Comparison of ENCODE assay signal across 30 mouse cellular contexts in the genomic region with DNA sequence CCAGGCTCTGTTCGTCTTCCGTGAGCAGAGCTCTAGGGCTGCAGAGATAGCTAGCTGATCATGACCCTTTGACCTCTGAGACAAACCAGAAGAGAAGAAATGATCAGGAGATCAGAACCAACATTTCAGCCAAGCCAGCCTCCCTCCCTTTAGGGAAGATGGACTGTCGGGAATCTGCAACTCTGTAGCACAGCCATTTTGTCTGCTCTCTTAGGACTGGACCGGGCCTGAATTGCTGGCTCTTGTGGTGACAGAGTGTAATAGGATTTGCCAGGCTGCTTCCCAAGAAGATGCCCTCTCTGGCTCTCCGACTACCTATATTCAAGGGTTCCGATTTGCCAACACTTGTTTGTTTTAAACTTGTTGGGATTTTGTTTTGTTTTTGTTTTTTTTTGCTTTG. TPM values are rescaled to one million over a fixed set of nuclear protein-coding genes. Genes with fewer than 3 reads are reported as not detected.
DNase-seq lines count a peak whose midpoint lies in the region; ATAC-seq and TF ChIP-seq lines count a peak whose summit lies in the region.
"Had no signal": no experiment of that assay in that cellular context is flagged by ENCODE, and none has a peak within 500 bp of the region (broad histone marks: within the 10 kb centered on the region; RNA-seq: fewer than 3 reads in every experiment).

No protein-coding gene starts in this region.

- no peak overlapping the region for H3K4me2 ChIP-seq in forebrain, embryonic 11.5 days (ENCODE audit: low read depth, low read length, severe bottlenecking)
- H3K4me2 ChIP-seq in forebrain, embryonic 16.5 days (ENCODE audit: low read length): no peak overlapping the region
- no peak overlapping the region for H3K4me2 ChIP-seq in heart, embryonic 13.5 days
- no peak overlapping the region for H3K4me2 ChIP-seq in lung, embryonic 14.5 days
- H3K4me2 ChIP-seq: embryonic facial prominence, embryonic 13.5 days; embryonic facial prominence, embryonic 15.5 days; forebrain, embryonic 13.5 days; forebrain, embryonic 15.5 days had no signal

- H3K36me3 ChIP-seq in forebrain, embryonic 11.5 days (ENCODE audit: control insufficient read depth, insufficient read depth, low read length): no peaks in the 10 kb centered on the region; the same call in 1 of the 2 replicates
- no peaks in the 10 kb centered on the region for H3K36me3 ChIP-seq in forebrain, embryonic 16.5 days (ENCODE audit: control insufficient read depth, insufficient read depth)
- H3K36me3 ChIP-seq in heart, embryonic 13.5 days: peaks cover 27% of the 10 kb centered on the region
- peaks cover 22% of the 10 kb centered on the region for H3K36me3 ChIP-seq in lung, embryonic 14.5 days (ENCODE audit: insufficient read depth)

- intact Hi-C loops in heart, postnatal 14 days (cut with DNase I): no loop called here

- H3K9ac ChIP-seq in forebrain, embryonic 11.5 days (ENCODE audit: low read length): no peak overlapping the region
- H3K9ac ChIP-seq in forebrain, embryonic 16.5 days (replicated peaks; ENCODE audit: low read depth, low read length): no peak overlapping the region
- 0 out of 2 replicates have a peak overlapping the region, but pooled peaks have one; percentile 37 for H3K9ac ChIP-seq in heart, embryonic 13.5 days
- no peak overlapping the region for H3K9ac ChIP-seq in lung, embryonic 14.5 days
- H3K9ac ChIP-seq: embryonic facial prominence, embryonic 13.5 days; embryonic facial prominence, embryonic 15.5 days; forebrain, embryonic 13.5 days; forebrain, embryonic 15.5 days had no signal

- H3K9me3 ChIP-seq in forebrain, embryonic 11.5 days (ENCODE audit: control insufficient read depth, low read length): no peaks in the 10 kb centered on the region
- H3K9me3 ChIP-seq in forebrain, embryonic 16.5 days (ENCODE audit: control insufficient read depth, low read length): no peaks in the 10 kb centered on the region
- no peaks in the 10 kb centered on the region for H3K9me3 ChIP-seq in heart, embryonic 13.5 days
- no peaks in the 10 kb centered on the region for H3K9me3 ChIP-seq in lung, embryonic 14.5 days (ENCODE audit: low read depth, low read length)
- H3K9me3 ChIP-seq: embryonic facial prominence, embryonic 13.5 days; embryonic facial prominence, embryonic 15.5 days; forebrain, embryonic 10.5 days; forebrain, embryonic 13.5 days; forebrain, embryonic 15.5 days had no signal

- no peak overlapping the region for H3K27ac ChIP-seq in forebrain, embryonic 11.5 days (ENCODE audit: low read depth, low read length)
- H3K27ac ChIP-seq in forebrain, embryonic 16.5 days (ENCODE audit: low read length): no peak overlapping the region
- H3K27ac ChIP-seq in heart, embryonic 13.5 days (replicated peaks): 0 out of 2 replicates have a peak overlapping the region, but pooled peaks have one; percentile 6
- no peak overlapping the region for H3K27ac ChIP-seq in lung, embryonic 14.5 days (ENCODE audit: low read depth)
- H3K27ac ChIP-seq: embryonic facial prominence, embryonic 13.5 days; embryonic facial prominence, embryonic 15.5 days; forebrain, embryonic 10.5 days; forebrain, embryonic 13.5 days; forebrain, embryonic 15.5 days had no signal

- no peak overlapping the region for H3K4me3 ChIP-seq in forebrain, embryonic 11.5 days (ENCODE audit: low read depth, low read length)
- H3K4me3 ChIP-seq in forebrain, embryonic 16.5 days (replicated peaks; ENCODE audit: low read length): no peak overlapping the region
- no peak overlapping the region for H3K4me3 ChIP-seq in heart, embryonic 13.5 days
- H3K4me3 ChIP-seq in lung, embryonic 14.5 days (ENCODE audit: low read depth, low read length): no peak overlapping the region
- H3K4me3 ChIP-seq: embryonic facial prominence, embryonic 13.5 days; embryonic facial prominence, embryonic 15.5 days; erythroblast, embryonic 14.5 days; forebrain, embryonic 10.5 days; forebrain, embryonic 13.5 days; forebrain, embryonic 15.5 days had no signal

- no peaks in the 10 kb centered on the region for H3K27me3 ChIP-seq in forebrain, embryonic 11.5 days (ENCODE audit: control insufficient read depth, insufficient read depth, low read length)
- H3K27me3 ChIP-seq in forebrain, embryonic 16.5 days (replicated peaks; ENCODE audit: control insufficient read depth, insufficient read depth, low read length): no peaks in the 10 kb centered on the region
- no peaks in the 10 kb centered on the region for H3K27me3 ChIP-seq in heart, embryonic 13.5 days (replicated peaks)
- no peaks in the 10 kb centered on the region for H3K27me3 ChIP-seq in lung, embryonic 14.5 days (ENCODE audit: insufficient read depth, low read length)
- H3K27me3 ChIP-seq: embryonic facial prominence, embryonic 13.5 days; embryonic facial prominence, embryonic 15.5 days; forebrain, embryonic 13.5 days; forebrain, embryonic 15.5 days had no signal

- ATAC-seq in forebrain, embryonic 11.5 days (replicated peaks; ENCODE audit: low FRiP score): 0 out of 2 replicates have a peak, but pooled peaks have one; percentile 20
- ATAC-seq in forebrain, embryonic 16.5 days: no peak
- no peak for ATAC-seq in heart, embryonic 13.5 days (ENCODE audit: extremely low read depth, insufficient number of reproducible peaks, low FRiP score, low TSS enrichment)
- ATAC-seq in lung, embryonic 14.5 days (ENCODE audit: insufficient read depth): no peak
- ATAC-seq: forebrain, embryonic 13.5 days; forebrain, embryonic 15.5 days had no signal

- peaks cover 15% of the 10 kb centered on the region for H3K4me1 ChIP-seq in forebrain, embryonic 11.5 days (replicated peaks; ENCODE audit: control insufficient read depth, insufficient read depth, low read length)
- H3K4me1 ChIP-seq in forebrain, embryonic 16.5 days (replicated peaks; ENCODE audit: control insufficient read depth, insufficient read depth, low read length): peaks cover 21% of the 10 kb centered on the region
- H3K4me1 ChIP-seq in heart, embryonic 13.5 days: peaks cover 63% of the 10 kb centered on the region
- H3K4me1 ChIP-seq in lung, embryonic 14.5 days (ENCODE audit: insufficient read depth): peaks cover 27% of the 10 kb centered on the region

- 78% methylated on average over 6 of the region's 6 CpGs for WGBS in forebrain, embryonic 11.5 days
- 85% methylated on average over 6 of the region's 6 CpGs for WGBS in forebrain, embryonic 16.5 days
- WGBS in heart, embryonic 13.5 days: 55% methylated on average over 6 of the region's 6 CpGs
- WGBS in lung, embryonic 14.5 days: 84% methylated on average over 6 of the region's 6 CpGs

- DNase-seq in embryo, embryonic 10 days (ENCODE audit: low spot score): peak; percentile 54
- no peak for DNase-seq in embryo, embryonic 11 days
- no peak for DNase-seq in forebrain, embryonic 11.5 days (ENCODE audit: low spot score)
- no peak for DNase-seq in heart, postnatal 14 days
- DNase-seq in lung, embryonic 14.5 days: peak; percentile 18
- no peak for DNase-seq in lung, postnatal 36 days
- DNase-seq: adrenal gland, adult 2 months; adrenal gland, postnatal 10 days; adrenal gland, postnatal 25 days; cerebellum, adult 11 months; cerebellum, adult 18-20 months; cerebellum, adult 8-10 months; cerebellum, adult 9-11 months; cerebellum, postnatal 36 days had no signal

- no peak for TF ChIP-seq CTCF in lung, embryonic 14.5 days (IDR thresholded peaks at IDR 0.05; ENCODE audit: low read depth)

RNA-seq across cellular contexts. Expression of a gene that starts 24.1 kb away (rescaled TPM):
- 30.7 and 32.3 TPM in 2 replicates for polyA plus RNA-seq in forebrain, embryonic 11.5 days (2014; fragmentation: Nextera tagmentation; extraction: Ambion mirVana)
- 9.5 and 13.5 TPM in 2 replicates for polyA plus RNA-seq in forebrain, embryonic 16.5 days (2015; fragmentation: Nextera tagmentation; extraction: Ambion mirVana)
- 15.7 and 20.7 TPM in 2 replicates for polyA plus RNA-seq in heart, embryonic 13.5 days (2015; fragmentation: Nextera tagmentation; extraction: Ambion mirVana)
- total RNA-seq in heart, postnatal 14 days (2021): 1 to 10 TPM; 7.4 to 8.5 TPM
- polyA plus RNA-seq in lung, embryonic 14.5 days (2014; fragmentation: Nextera tagmentation; extraction: Ambion mirVana): 28.1 and 32.9 TPM in 2 replicates
- total RNA-seq: MEL had no signal
- polyA plus RNA-seq: erythroblast, embryonic 14.5 days had no signal

RNA-seq across cellular contexts. Expression of a gene that starts 34.2 kb away (rescaled TPM):
- 7.4 and 8.5 TPM in 2 replicates for polyA plus RNA-seq in forebrain, embryonic 11.5 days (2014; fragmentation: Nextera tagmentation; extraction: Ambion mirVana)
- polyA plus RNA-seq in forebrain, embryonic 16.5 days (2015; fragmentation: Nextera tagmentation; extraction: Ambion mirVana): 2.7 and 3.3 TPM in 2 replicates
- 4.7 and 5.0 TPM in 2 replicates for polyA plus RNA-seq in heart, embryonic 13.5 days (2015; fragmentation: Nextera tagmentation; extraction: Ambion mirVana)
- 1 to 10 TPM; 1.2 to 1.6 TPM for total RNA-seq in heart, postnatal 14 days (2021)
- 6.9 and 7.6 TPM in 2 replicates for polyA plus RNA-seq in lung, embryonic 14.5 days (2014; fragmentation: Nextera tagmentation; extraction: Ambion mirVana)
- total RNA-seq: common myeloid progenitor, adult 5-6 weeks; MEL had no signal
- polyA plus RNA-seq: erythroblast, embryonic 14.5 days had no signal

RNA-seq across cellular contexts. Expression of a gene that starts 48.7 kb away (rescaled TPM):
- polyA plus RNA-seq in forebrain, embryonic 11.5 days (2014; fragmentation: Nextera tagmentation; extraction: Ambion mirVana): not detected in 2 replicates
- polyA plus RNA-seq in forebrain, embryonic 16.5 days (2015; fragmentation: Nextera tagmentation; extraction: Ambion mirVana): not detected in 2 replicates
- polyA plus RNA-seq in heart, embryonic 13.5 days (2015; fragmentation: Nextera tagmentation; extraction: Ambion mirVana): not detected in 2 replicates
- not detected for total RNA-seq in heart, postnatal 14 days (2021)
- not detected in 2 replicates for polyA plus RNA-seq in lung, embryonic 14.5 days (2014; fragmentation: Nextera tagmentation; extraction: Ambion mirVana)
- total RNA-seq: adrenal gland, adult 2 months; adrenal gland, postnatal 10 days; adrenal gland, postnatal 25 days; adrenal gland, postnatal 4 days; common myeloid progenitor, adult 5-6 weeks; ES-E14; MEL had no signal
- polyA plus RNA-seq: adrenal gland, adult 2 months; brain, embryonic 14.5 days; C2C12; embryonic facial prominence, embryonic 11.5 days; embryonic facial prominence, embryonic 13.5 days; erythroblast, embryonic 14.5 days; forebrain, embryonic 10.5 days; forebrain, embryonic 13.5 days; forebrain, embryonic 15.5 days; frontal cortex, adult 2 months had no signal

Comparison
In these comparisons a context has a peak if more than half of its experiments do, and no peak if none do; other contexts are left out.
1. DNase-seq: peak in embryo, embryonic 10 days (single experiment) and lung, embryonic 14.5 days (single experiment); none in embryo, embryonic 11 days (single experiment), forebrain, embryonic 11.5 days (single experiment), heart, postnatal 14 days (0 of 2) and lung, postnatal 36 days (single experiment).